Mouse (Mus musculus) kidney, postnatal 0 days (tissue): ENCODE measurements around the gene Abcc1. TPM values are rescaled to one million over a fixed set of nuclear protein-coding genes. Genes with fewer than 3 reads are reported as not detected.

Experiments used
- ATAC-seq: fragments of 200-750 bp; cut with Nextera tagmentation; replicated peaks from 2 replicates; pipeline ENCODE4 v1.8.0; 2017; ENCODE audit warnings: low read depth, moderate number of reproducible peaks, moderate TSS enrichment, moderate library complexity; ENCODE audit not compliant: low FRiP score
- DNase-seq: peaks from one replicate; pipeline ENCODE4 v3.0.0-alpha.2; 2016; ENCODE audit warnings: low spot score
- H3K27ac ChIP-seq: fragments of 300-500 bp; sonication (generic); 2 replicates; pipeline ENCODE4 v1.5.1; 2014; ENCODE audit warnings: mild to moderate bottlenecking
- H3K27me3 ChIP-seq: fragments of 300-500 bp; sonication (generic); 2 replicates; pipeline ENCODE4 v1.6.1; 2014; ENCODE audit warnings: low read length, mixed read lengths; ENCODE audit not compliant: insufficient read depth
- H3K36me3 ChIP-seq: fragments of 300-500 bp; sonication (generic); 2 replicates; pipeline ENCODE4 v1.6.1; 2014; ENCODE audit warnings: low read length, mixed read lengths; ENCODE audit not compliant: insufficient read depth
- H3K4me1 ChIP-seq: fragments of 300-500 bp; sonication (generic); replicated peaks from 2 replicates; pipeline ENCODE4 v1.6.1; 2014; ENCODE audit warnings: antibody characterized with exemption, low read length, mixed read lengths; ENCODE audit not compliant: insufficient read depth
- H3K4me2 ChIP-seq: fragments of 300-500 bp; sonication (generic); 2 replicates; pipeline ENCODE4 v1.6.1; 2014; ENCODE audit warnings: mild to moderate bottlenecking, low read length, moderate library complexity, mixed read lengths
- H3K4me3 ChIP-seq: fragments of 300-500 bp; sonication (generic); replicated peaks from 2 replicates; pipeline ENCODE4 v1.5.1; 2014; ENCODE audit warnings: low read depth, low read length
- H3K9ac ChIP-seq: fragments of 300-500 bp; sonication (generic); 2 replicates; pipeline ENCODE4 v1.6.1; 2014; ENCODE audit warnings: low read depth, low read length
- H3K9me3 ChIP-seq: fragments of 300-500 bp; sonication (generic); replicated peaks from 2 replicates; pipeline ENCODE4 v1.6.1; 2016; ENCODE audit warnings: low read length, inconsistent platforms, mixed read lengths
- CTCF ChIP-seq: IDR thresholded peaks from 2 replicates; pipeline ENCODE4 v1.5.1; 2016; ENCODE audit warnings: antibody characterized with exemption, low read depth, mild to moderate bottlenecking, moderate library complexity
- WGBS: fragments of 180-500 bp; shearing (Covaris S2); extraction: QIAGEN DNeasy Blood & Tissue Kit; methylation state at CpG from one replicate; pipeline ENCODE4 v1.1.7; 2014; 5-methylcytosine and 5-hydroxymethylcytosine counted together
- polyA plus RNA-seq: library from polyadenylated mRNA; unstranded; fragments of >200 nt; fragmentation: Nextera tagmentation; extraction: Ambion mirVana; gene quantifications from 2 replicates; pipeline ENCODE4 v1.2.1, GENCODE M21; 2015

Abcc1 gene
- polyA plus RNA-seq, 1 experiment from 2014 or later = 11.6 TPM

DNA sequence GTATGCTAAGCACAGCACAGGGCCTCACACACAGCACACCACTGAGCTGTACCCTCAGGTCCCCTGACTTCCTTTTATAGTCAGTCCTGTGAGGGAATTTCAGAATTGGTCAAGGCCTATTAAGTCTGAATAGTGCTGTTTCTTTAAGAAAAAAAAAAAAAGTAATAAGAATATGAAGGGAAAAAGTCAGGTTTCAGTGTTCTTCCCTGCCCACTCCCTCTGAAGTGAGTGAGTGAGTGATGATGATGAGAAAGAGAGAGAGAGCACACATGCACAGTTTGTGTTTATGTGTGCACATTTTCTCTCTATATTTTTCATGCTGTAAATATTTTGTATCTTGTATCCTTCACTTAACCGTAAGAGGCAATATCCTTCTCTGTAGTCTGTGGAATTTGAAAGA, 11.0 kb downstream of the Abcc1 start:
- no peak overlapping the region for H3K4me2 ChIP-seq
- 41% methylated on average over 1 of the region's 1 CpGs for WGBS
- DNase-seq (no peak), ATAC-seq (no peak)
- H3K4me1 ChIP-seq = 0 out of 2 replicates have a peak, but pooled peaks cover 12% of the 10 kb centered on the region
- no peaks in the 10 kb centered on the region for H3K36me3 ChIP-seq
- H3K27me3 ChIP-seq = no peaks in the 10 kb centered on the region
- H3K9me3 ChIP-seq = no peaks in the 10 kb centered on the region
- no peak overlapping the region for H3K4me3 ChIP-seq
- H3K9ac ChIP-seq = no peak overlapping the region
- no peak for TF ChIP-seq CTCF
- H3K27ac ChIP-seq = peak overlapping the region; percentile 78

DNA sequence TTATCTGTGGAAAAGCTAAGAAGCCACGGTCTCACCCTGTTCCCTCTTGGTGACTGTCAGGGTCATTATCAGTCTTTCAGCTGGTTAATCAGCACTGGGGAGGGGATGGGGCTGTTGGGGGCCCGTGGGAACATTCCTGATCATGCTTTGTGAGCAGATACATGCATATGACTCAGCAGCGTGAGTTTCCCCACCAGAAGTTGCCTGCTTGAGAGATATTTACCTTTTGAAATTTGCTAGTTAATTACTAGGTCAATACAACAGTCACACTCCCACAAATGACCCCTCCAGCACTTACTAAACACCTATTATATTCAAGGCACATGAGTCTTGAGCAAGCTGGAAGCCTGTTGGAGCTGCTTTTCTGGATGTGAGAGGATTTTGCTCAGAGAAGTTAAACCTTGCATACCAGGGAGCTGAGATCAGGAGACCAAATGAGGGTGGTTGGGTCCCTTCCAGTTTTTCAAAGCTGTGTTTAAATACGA, 11.5 kb downstream of the Abcc1 start:
- ATAC-seq (no peak), DNase-seq (peak; percentile 36)
- Histone ChIP-seq H3K27ac (peak overlapping the region; percentile 78), H3K36me3 (no peaks in the 10 kb centered on the region), H3K9ac (no peak overlapping the region), H3K4me3 (no peak overlapping the region), H3K4me2 (no peak overlapping the region), H3K4me1 (0 out of 2 replicates have a peak, but pooled peaks cover 12% of the 10 kb centered on the region), H3K27me3 (no peaks in the 10 kb centered on the region), H3K9me3 (no peaks in the 10 kb centered on the region)
- WGBS = 40% methylated on average over 4 of the region's 4 CpGs
- TF ChIP-seq CTCF = no peak

DNA sequence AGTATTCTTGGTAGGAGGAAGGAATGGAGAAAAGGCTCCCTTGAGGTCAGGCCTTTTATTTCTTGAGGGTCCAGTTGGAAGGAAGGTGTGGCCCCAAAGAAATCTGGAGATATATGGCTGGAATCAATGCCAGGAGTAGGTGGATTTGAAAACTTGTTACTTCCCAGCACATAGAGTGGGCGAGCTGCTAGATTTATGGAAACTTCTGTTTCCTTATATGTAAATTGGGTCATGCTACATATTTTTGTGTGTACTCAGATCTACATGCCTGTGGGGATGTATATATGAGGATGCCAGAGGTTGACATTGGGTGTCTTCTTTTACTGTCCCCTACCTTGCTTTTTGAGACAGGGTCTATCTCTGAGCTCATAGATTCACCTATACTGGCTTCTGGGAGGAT, 14.6 kb downstream of the Abcc1 start:
- DNase-seq = no peak

DNA sequence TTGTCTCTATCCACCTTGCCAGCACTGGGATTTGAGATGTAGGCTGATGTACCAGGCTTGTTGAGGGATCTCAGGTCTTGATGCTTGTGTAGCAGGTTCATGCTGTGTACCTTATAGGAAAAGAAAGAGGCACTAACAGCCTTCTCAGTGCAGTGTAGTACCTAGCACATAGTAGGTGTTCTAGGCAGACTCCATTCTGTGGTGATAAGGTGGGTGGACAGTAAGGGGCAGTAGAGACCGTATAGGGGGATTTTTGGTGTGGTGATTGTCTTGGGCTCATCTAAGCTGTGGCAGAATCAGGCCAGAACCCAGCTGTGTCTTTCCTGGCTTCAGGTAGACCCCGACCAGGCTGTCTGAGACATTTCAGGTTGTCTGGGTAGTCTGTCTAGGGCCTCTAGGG, 15.0 kb downstream of the Abcc1 start:
- H3K4me2 ChIP-seq = no peak overlapping the region
- H3K36me3 ChIP-seq = no peaks in the 10 kb centered on the region
- 84% methylated on average over 2 of the region's 2 CpGs for WGBS
- no peaks in the 10 kb centered on the region for H3K27me3 ChIP-seq
- DNase-seq (no peak), ATAC-seq (no peak)
- no peak overlapping the region for H3K9ac ChIP-seq
- H3K4me1 ChIP-seq = 0 out of 2 replicates have a peak, but pooled peaks cover 4% of the 10 kb centered on the region
- H3K9me3 ChIP-seq = no peaks in the 10 kb centered on the region
- no peak for TF ChIP-seq CTCF
- no peak overlapping the region for H3K4me3 ChIP-seq
- no peak overlapping the region for H3K27ac ChIP-seq

More for the DNA sequence above, 14.6 kb downstream of the Abcc1 start:
- H3K36me3 ChIP-seq = no peaks in the 10 kb centered on the region
- no peak overlapping the region for H3K9ac ChIP-seq
- 0 out of 2 replicates have a peak, but pooled peaks cover 8% of the 10 kb centered on the region for H3K4me1 ChIP-seq
- 93% methylated on average over 1 of the region's 1 CpGs for WGBS
- no peaks in the 10 kb centered on the region for H3K27me3 ChIP-seq
- TF ChIP-seq CTCF = no peak
- no peaks in the 10 kb centered on the region for H3K9me3 ChIP-seq
- no peak overlapping the region for H3K4me3 ChIP-seq
- no peak for ATAC-seq
- no peak overlapping the region for H3K4me2 ChIP-seq
- no peak overlapping the region for H3K27ac ChIP-seq

DNA sequence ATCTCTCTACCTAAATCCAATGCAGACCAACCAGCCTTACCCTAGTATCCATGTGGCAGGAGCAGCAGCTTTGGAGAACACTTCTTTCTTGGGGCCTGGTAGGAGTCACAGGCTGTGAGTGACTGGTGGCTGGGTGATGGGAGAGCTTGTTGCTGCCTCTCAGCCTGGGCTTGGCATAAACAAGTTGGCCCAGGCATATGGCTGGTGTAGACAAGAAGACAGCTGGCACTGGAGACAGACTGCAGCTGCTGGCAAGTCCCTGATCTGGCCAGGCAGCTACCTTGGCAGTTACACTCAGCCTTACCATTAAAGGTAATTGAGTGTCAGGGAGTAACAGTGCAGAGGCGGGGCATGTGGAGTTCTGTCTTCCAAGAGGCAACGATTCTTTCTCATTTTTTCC, 16.0 kb downstream of the Abcc1 start:
- TF ChIP-seq CTCF = no peak
- H3K27ac ChIP-seq = no peak overlapping the region
- H3K4me2 ChIP-seq = no peak overlapping the region
- H3K4me1 ChIP-seq = no peaks in the 10 kb centered on the region
- no peak overlapping the region for H3K9ac ChIP-seq
- H3K36me3 ChIP-seq = no peaks in the 10 kb centered on the region
- WGBS = 76% methylated on average over 2 of the region's 2 CpGs
- no peaks in the 10 kb centered on the region for H3K9me3 ChIP-seq
- ATAC-seq (no peak), DNase-seq (no peak)
- no peaks in the 10 kb centered on the region for H3K27me3 ChIP-seq
- H3K4me3 ChIP-seq = no peak overlapping the region

DNA sequence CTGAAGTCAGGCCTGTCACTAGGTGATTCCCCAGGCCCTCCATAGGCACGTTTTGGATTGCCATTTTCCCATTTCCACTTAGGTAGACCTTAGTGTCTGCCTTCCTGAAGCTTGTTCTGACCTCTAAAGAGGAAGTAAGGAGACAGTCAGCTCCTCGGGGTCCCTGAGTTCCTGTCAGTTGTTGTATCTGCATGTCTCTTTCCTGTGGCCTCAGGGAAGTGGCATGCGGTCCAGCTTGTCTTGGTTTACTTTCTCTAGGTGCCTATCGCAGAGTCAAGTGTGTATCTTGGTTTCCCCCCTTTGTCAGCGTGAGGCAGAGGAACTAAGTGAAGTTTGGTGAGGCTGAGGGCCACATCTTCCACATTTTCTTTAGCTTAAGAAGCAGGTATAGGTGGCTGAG, 17.3 kb downstream of the Abcc1 start:
- H3K27ac ChIP-seq = no peak overlapping the region
- H3K4me2 ChIP-seq = no peak overlapping the region
- no peak overlapping the region for H3K9ac ChIP-seq
- DNase-seq (no peak), ATAC-seq (no peak)
- TF ChIP-seq CTCF = no peak
- H3K27me3 ChIP-seq = no peaks in the 10 kb centered on the region
- H3K4me3 ChIP-seq = no peak overlapping the region
- H3K36me3 ChIP-seq = no peaks in the 10 kb centered on the region
- no peaks in the 10 kb centered on the region for H3K9me3 ChIP-seq
- no peaks in the 10 kb centered on the region for H3K4me1 ChIP-seq
- 76% methylated on average over 5 of the region's 5 CpGs for WGBS

DNA sequence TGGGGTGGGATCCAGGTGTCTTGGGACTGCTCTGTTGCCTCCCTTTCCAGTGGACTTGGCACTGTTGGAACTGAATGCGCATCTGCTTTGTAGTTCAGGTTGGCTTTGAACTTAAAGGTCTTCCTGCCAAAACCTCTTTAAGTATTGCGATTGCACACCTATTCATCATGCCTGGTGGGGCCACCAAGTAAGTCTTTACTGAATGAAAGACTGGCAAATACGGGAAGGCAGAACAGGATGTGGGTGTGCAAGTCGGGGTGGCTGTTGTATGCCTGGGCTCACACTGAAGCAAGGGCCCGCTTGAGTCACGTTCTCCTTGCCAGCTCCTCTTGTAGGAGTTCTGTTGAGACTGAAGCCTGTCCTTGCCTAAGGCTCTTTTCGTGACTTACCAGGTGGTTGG, 18.5 kb downstream of the Abcc1 start:
- no peaks in the 10 kb centered on the region for H3K9me3 ChIP-seq
- ATAC-seq (no peak), DNase-seq (no peak)
- H3K36me3 ChIP-seq = no peaks in the 10 kb centered on the region
- no peaks in the 10 kb centered on the region for H3K27me3 ChIP-seq
- no peak overlapping the region for H3K27ac ChIP-seq
- H3K9ac ChIP-seq = no peak overlapping the region
- no peak overlapping the region for H3K4me2 ChIP-seq
- H3K4me3 ChIP-seq = no peak overlapping the region
- H3K4me1 ChIP-seq = no peaks in the 10 kb centered on the region
- WGBS = 89% methylated on average over 7 of the region's 7 CpGs
- TF ChIP-seq CTCF = no peak
